Mouse (Mus musculus): Measurements from ENCODE around the gene Fbxw27. TPM values are rescaled to one million over a fixed set of nuclear protein-coding genes. Genes with fewer than 3 reads are reported as not detected.
"Not testable (repeated sequence)": the region's sequence is repeated elsewhere in the genome, so short reads cannot be mapped to it uniquely, and the experiment has no call there.

Gene Fbxw27
- polyA plus RNA-seq, 1 experiment from 2014 or later = not detected

GRCm38 (mm10) chr9:109806695-109807293, 16.3 kb upstream of the Fbxw27 start:
- WGBS = 85% methylated on average over 2 of the region's 2 CpGs
- Histone ChIP-seq H3K36me3 (replicated peaks; ENCODE audit: control insufficient read depth, insufficient read depth) (no peaks in the 10 kb centered on the region), H3K4me2 (replicated peaks) (no peak overlapping the region), H3K27me3 (ENCODE audit: control insufficient read depth, insufficient read depth, low read length) (no peaks in the 10 kb centered on the region), H3K9ac (no peak overlapping the region), H3K4me3 (replicated peaks; ENCODE audit: low read length) (no peak overlapping the region), H3K9me3 (ENCODE audit: control insufficient read depth, low read length) (no peaks in the 10 kb centered on the region), H3K27ac (no peak overlapping the region), H3K4me1 (replicated peaks; ENCODE audit: control insufficient read depth, insufficient read depth, low read length) (no peaks in the 10 kb centered on the region)
- ATAC-seq (ENCODE audit: low FRiP score) (no peak), DNase-seq (ENCODE audit: low spot score) (no peak)

- ATAC-seq (ENCODE audit: low FRiP score) (no peak), DNase-seq (ENCODE audit: low spot score) (no peak)
- Histone ChIP-seq H3K4me3 (replicated peaks; ENCODE audit: low read length) (no peak overlapping the region), H3K9me3 (ENCODE audit: control insufficient read depth, low read length) (no peaks in the 10 kb centered on the region), H3K36me3 (replicated peaks; ENCODE audit: control insufficient read depth, insufficient read depth) (no peaks in the 10 kb centered on the region), H3K4me2 (replicated peaks) (no peak overlapping the region), H3K9ac (no peak overlapping the region), H3K27me3 (ENCODE audit: control insufficient read depth, insufficient read depth, low read length) (no peaks in the 10 kb centered on the region), H3K27ac (no peak overlapping the region), H3K4me1 (replicated peaks; ENCODE audit: control insufficient read depth, insufficient read depth, low read length) (no peaks in the 10 kb centered on the region)
- WGBS = 55% methylated on average over 1 of the region's 1 CpGs
These were observed 15.8 kb upstream of the Fbxw27 start for GRCm38 (mm10) chr9:109806260-109806659.

GRCm38 (mm10) chr9:109805596-109805995, 15.1 kb upstream of the Fbxw27 start:
- not testable (repeated sequence) for H3K9me3 ChIP-seq (ENCODE audit: control insufficient read depth, low read length); H3K27ac ChIP-seq; H3K4me3 ChIP-seq (replicated peaks; ENCODE audit: low read length); ATAC-seq (ENCODE audit: low FRiP score); H3K4me2 ChIP-seq (replicated peaks); H3K4me1 ChIP-seq (replicated peaks; ENCODE audit: control insufficient read depth, insufficient read depth, low read length); H3K9ac ChIP-seq; H3K36me3 ChIP-seq (replicated peaks; ENCODE audit: control insufficient read depth, insufficient read depth); DNase-seq (ENCODE audit: low spot score); H3K27me3 ChIP-seq (ENCODE audit: control insufficient read depth, insufficient read depth, low read length)
- WGBS = 88% methylated on average over 2 of the region's 2 CpGs

- WGBS = 89% methylated on average over 1 of the region's 1 CpGs
- Histone ChIP-seq H3K9me3 (ENCODE audit: control insufficient read depth, low read length) (no peaks in the 10 kb centered on the region), H3K4me1 (replicated peaks; ENCODE audit: control insufficient read depth, insufficient read depth, low read length) (no peaks in the 10 kb centered on the region), H3K4me3 (replicated peaks; ENCODE audit: low read length) (no peak overlapping the region), H3K9ac (no peak overlapping the region), H3K36me3 (replicated peaks; ENCODE audit: control insufficient read depth, insufficient read depth) (no peaks in the 10 kb centered on the region), H3K4me2 (replicated peaks) (no peak overlapping the region), H3K27ac (no peak overlapping the region), H3K27me3 (ENCODE audit: control insufficient read depth, insufficient read depth, low read length) (no peaks in the 10 kb centered on the region)
- no peak for ATAC-seq (ENCODE audit: low FRiP score)
- DNase-seq (ENCODE audit: low spot score) = no peak
These were observed 7.6 kb upstream of the Fbxw27 start for GRCm38 (mm10) chr9:109798051-109798450.

GRCm38 (mm10) chr9:109795811-109796210, 5.3 kb upstream of the Fbxw27 start:
- no peak overlapping the region for H3K4me3 ChIP-seq (replicated peaks; ENCODE audit: low read length)
- H3K36me3 ChIP-seq (replicated peaks; ENCODE audit: control insufficient read depth, insufficient read depth) = no peaks in the 10 kb centered on the region
- no peak for DNase-seq (ENCODE audit: low spot score)
- H3K9ac ChIP-seq = no peak overlapping the region
- H3K27ac ChIP-seq = no peak overlapping the region
- H3K27me3 ChIP-seq (ENCODE audit: control insufficient read depth, insufficient read depth, low read length) = no peaks in the 10 kb centered on the region
- no peak overlapping the region for H3K4me2 ChIP-seq (replicated peaks)
- H3K9me3 ChIP-seq (ENCODE audit: control insufficient read depth, low read length) = no peaks in the 10 kb centered on the region
- H3K4me1 ChIP-seq (replicated peaks; ENCODE audit: control insufficient read depth, insufficient read depth, low read length) = no peaks in the 10 kb centered on the region
- no peak for ATAC-seq (ENCODE audit: low FRiP score)
- WGBS = 58% methylated on average over 2 of the region's 2 CpGs

GRCm38 (mm10) chr9:109795221-109795620, 4.8 kb upstream of the Fbxw27 start:
- 69% methylated on average over 2 of the region's 2 CpGs for WGBS
- H3K27ac ChIP-seq = no peak overlapping the region

GRCm38 (mm10) chr9:109766841-109767240, 23.6 kb downstream of the Fbxw27 start:
- peaks cover 10% of the 10 kb centered on the region; the same call in 1 of the 2 replicates for H3K9me3 ChIP-seq (ENCODE audit: control insufficient read depth, low read length)
- H3K36me3 ChIP-seq (replicated peaks; ENCODE audit: control insufficient read depth, insufficient read depth); ATAC-seq (ENCODE audit: low FRiP score); H3K4me2 ChIP-seq (replicated peaks); H3K9ac ChIP-seq; H3K4me3 ChIP-seq (replicated peaks; ENCODE audit: low read length); H3K4me1 ChIP-seq (replicated peaks; ENCODE audit: control insufficient read depth, insufficient read depth, low read length); DNase-seq (ENCODE audit: low spot score); H3K27ac ChIP-seq; H3K27me3 ChIP-seq (ENCODE audit: control insufficient read depth, insufficient read depth, low read length): not testable (repeated sequence)
- WGBS = 78% methylated on average over 1 of the region's 1 CpGs

More at GRCm38 (mm10) chr9:109795221-109795620, 4.8 kb upstream of the Fbxw27 start:
- no peaks in the 10 kb centered on the region for H3K9me3 ChIP-seq (ENCODE audit: control insufficient read depth, low read length)
- H3K4me1 ChIP-seq (replicated peaks; ENCODE audit: control insufficient read depth, insufficient read depth, low read length) = no peaks in the 10 kb centered on the region
- DNase-seq (ENCODE audit: low spot score) (no peak), ATAC-seq (ENCODE audit: low FRiP score) (no peak)
- no peaks in the 10 kb centered on the region for H3K36me3 ChIP-seq (replicated peaks; ENCODE audit: control insufficient read depth, insufficient read depth)
- no peak overlapping the region for H3K9ac ChIP-seq
- H3K27me3 ChIP-seq (ENCODE audit: control insufficient read depth, insufficient read depth, low read length) = no peaks in the 10 kb centered on the region
- no peak overlapping the region for H3K4me3 ChIP-seq (replicated peaks; ENCODE audit: low read length)
- H3K4me2 ChIP-seq (replicated peaks) = no peak overlapping the region

GRCm38 (mm10) chr9:109745989-109746388, 44.5 kb downstream of the Fbxw27 start, which contains the start of gene Fbxw26:
Fbxw26 (minus strand) TSS chr9:109746089.
- H3K4me2 ChIP-seq (replicated peaks); H3K9ac ChIP-seq; ATAC-seq (ENCODE audit: low FRiP score); H3K4me3 ChIP-seq (replicated peaks; ENCODE audit: low read length); DNase-seq (ENCODE audit: low spot score); H3K27ac ChIP-seq; H3K36me3 ChIP-seq (replicated peaks; ENCODE audit: control insufficient read depth, insufficient read depth); H3K4me1 ChIP-seq (replicated peaks; ENCODE audit: control insufficient read depth, insufficient read depth, low read length); H3K27me3 ChIP-seq (ENCODE audit: control insufficient read depth, insufficient read depth, low read length); H3K9me3 ChIP-seq (ENCODE audit: control insufficient read depth, low read length): not testable (repeated sequence)
- 87% methylated on average over 3 of the region's 3 CpGs for WGBS

All from hindbrain, embryonic 14.5 days (tissue).